Mouse (Mus musculus) midbrain, embryonic 12.5 days (tissue): ENCODE data around the gene Muc5b. TPM values are rescaled to one million over a fixed set of nuclear protein-coding genes. Genes with fewer than 3 reads are reported as not detected.
A peak's percentile ranks its signal among the peaks of the same experiment; 100 is the strongest.

Experiments
- ATAC-seq: fragments of 200-750 bp; cut with Nextera tagmentation; 2 replicates; pipeline ENCODE4 v1.8.0; 2017; ENCODE audit warnings: low read depth, moderate TSS enrichment, moderate library complexity; ENCODE audit not compliant: low FRiP score
- H3K27ac ChIP-seq: fragments of 300-500 bp; sonication (generic); replicated peaks from 2 replicates; pipeline ENCODE4 v1.5.1; 2016; ENCODE audit warnings: mild to moderate bottlenecking
- H3K27me3 ChIP-seq: fragments of 300-500 bp; sonication (generic); 2 replicates; pipeline ENCODE4 v1.6.1; 2016; ENCODE audit warnings: mild to moderate bottlenecking
- H3K36me3 ChIP-seq: fragments of 300-500 bp; sonication (generic); 2 replicates; pipeline ENCODE4 v1.6.1; 2016
- H3K4me1 ChIP-seq: fragments of 300-500 bp; sonication (generic); 2 replicates; pipeline ENCODE4 v1.6.1; 2016
- H3K4me2 ChIP-seq: fragments of 300-500 bp; sonication (generic); replicated peaks from 2 replicates; pipeline ENCODE4 v1.6.1; 2016; ENCODE audit warnings: mild to moderate bottlenecking, moderate library complexity
- H3K4me3 ChIP-seq: fragments of 300-500 bp; sonication (generic); 2 replicates; pipeline ENCODE4 v1.5.1; 2016; ENCODE audit warnings: mild to moderate bottlenecking
- H3K9ac ChIP-seq: fragments of 300-500 bp; sonication (generic); replicated peaks from 2 replicates; pipeline ENCODE4 v1.6.1; 2016; ENCODE audit warnings: mild to moderate bottlenecking, moderate library complexity
- H3K9me3 ChIP-seq: fragments of 300-500 bp; sonication (generic); 2 replicates; pipeline ENCODE4 v1.6.1; 2016; ENCODE audit warnings: mild to moderate bottlenecking
- WGBS: fragments of 180-500 bp; shearing (Covaris S2); methylation state at CpG from one replicate; pipeline ENCODE4 v1.1.7; 2016; 5-methylcytosine and 5-hydroxymethylcytosine counted together
- polyA plus RNA-seq: library from polyadenylated mRNA; unstranded; fragments of >200 nt; fragmentation: Nextera tagmentation; extraction: Ambion mirVana; gene quantifications from 2 replicates; pipeline ENCODE4 v1.2.1, GENCODE M21; 2016

Gene Muc5b
- polyA plus RNA-seq, 1 experiment from 2014 or later, result 0.04 TPM

DNA sequence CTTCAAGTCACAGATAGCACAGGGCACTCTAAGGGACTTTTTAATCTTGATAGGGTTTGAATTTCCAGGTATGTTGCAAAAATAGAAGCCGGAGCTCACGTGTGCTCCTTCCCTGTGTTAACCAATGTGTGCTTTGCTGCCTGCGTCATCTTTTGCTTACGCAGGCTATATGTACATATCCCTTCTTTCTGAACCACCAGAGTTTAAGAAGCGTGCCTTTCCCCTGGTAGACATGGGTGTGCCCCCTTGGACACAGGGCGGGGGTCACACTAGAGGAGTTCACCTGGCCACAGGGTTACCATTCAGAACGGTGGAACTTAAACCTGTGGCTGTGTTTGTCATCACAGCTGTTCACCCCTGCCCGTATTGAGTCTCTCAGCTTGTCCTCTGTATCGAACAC lies 14.5 kb upstream of the Muc5b start:
- WGBS, result 91% methylated on average over 9 of the region's 9 CpGs
- no peaks in the 10 kb centered on the region for H3K9me3 ChIP-seq
- no peak overlapping the region for H3K27ac ChIP-seq
- H3K4me2 ChIP-seq, result no peak overlapping the region
- no peak overlapping the region for H3K4me3 ChIP-seq
- no peaks in the 10 kb centered on the region for H3K27me3 ChIP-seq
- 0 out of 2 replicates have a peak, but pooled peaks cover 2% of the 10 kb centered on the region for H3K4me1 ChIP-seq
- ATAC-seq, result no peak
- no peak overlapping the region for H3K9ac ChIP-seq
- no peaks in the 10 kb centered on the region for H3K36me3 ChIP-seq

DNA sequence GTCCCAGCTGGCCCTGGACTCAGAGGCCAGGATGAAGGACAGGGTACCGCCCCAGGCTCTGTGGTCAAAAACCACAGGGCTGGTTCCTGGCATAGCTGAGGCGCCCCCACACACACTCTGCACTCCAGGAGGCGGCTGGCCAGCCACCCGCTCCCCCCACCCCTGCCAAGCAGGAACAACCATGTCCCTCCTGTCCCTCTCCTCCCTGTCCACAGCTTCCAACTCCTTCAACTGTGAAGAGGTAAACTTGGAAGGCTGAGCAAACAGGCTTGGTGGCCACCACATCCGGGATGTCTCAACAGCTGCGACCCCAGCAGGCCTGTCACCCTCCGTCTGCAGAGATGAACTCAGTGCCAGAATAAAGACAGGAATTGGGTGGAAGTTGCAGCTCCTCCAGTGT lies 2.9 kb upstream of the Muc5b start:
- no peaks in the 10 kb centered on the region for H3K27me3 ChIP-seq
- no peak for ATAC-seq
- no peak overlapping the region for H3K27ac ChIP-seq
- H3K9me3 ChIP-seq, result no peaks in the 10 kb centered on the region
- no peaks in the 10 kb centered on the region for H3K36me3 ChIP-seq
- no peak overlapping the region for H3K4me3 ChIP-seq
- H3K4me2 ChIP-seq, result no peak overlapping the region
- WGBS, result 85% methylated on average over 7 of the region's 7 CpGs
- no peak overlapping the region for H3K9ac ChIP-seq
- no peaks in the 10 kb centered on the region for H3K4me1 ChIP-seq

DNA sequence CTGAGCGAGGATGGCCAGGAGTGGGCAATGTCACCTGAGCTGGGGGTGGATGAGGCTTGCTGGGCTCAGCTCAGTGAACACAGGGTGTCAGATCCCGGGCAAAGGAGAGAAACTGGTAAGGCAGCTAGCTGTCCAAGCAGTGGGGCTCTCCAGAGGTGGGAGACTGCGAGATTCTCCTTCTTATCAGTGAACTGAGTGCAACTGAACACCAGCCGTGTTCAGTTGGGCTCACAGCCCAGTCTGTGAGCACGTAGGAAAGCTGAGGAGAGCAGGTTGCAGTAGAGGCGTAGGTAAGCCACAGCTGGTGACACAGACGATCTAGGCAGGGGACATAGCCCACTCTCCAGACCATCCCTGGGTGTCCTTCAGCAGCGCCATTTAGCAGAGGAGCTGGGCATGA lies 2.4 kb upstream of the Muc5b start:
- no peaks in the 10 kb centered on the region for H3K4me1 ChIP-seq
- 79% methylated on average over 8 of the region's 8 CpGs for WGBS

DNA sequence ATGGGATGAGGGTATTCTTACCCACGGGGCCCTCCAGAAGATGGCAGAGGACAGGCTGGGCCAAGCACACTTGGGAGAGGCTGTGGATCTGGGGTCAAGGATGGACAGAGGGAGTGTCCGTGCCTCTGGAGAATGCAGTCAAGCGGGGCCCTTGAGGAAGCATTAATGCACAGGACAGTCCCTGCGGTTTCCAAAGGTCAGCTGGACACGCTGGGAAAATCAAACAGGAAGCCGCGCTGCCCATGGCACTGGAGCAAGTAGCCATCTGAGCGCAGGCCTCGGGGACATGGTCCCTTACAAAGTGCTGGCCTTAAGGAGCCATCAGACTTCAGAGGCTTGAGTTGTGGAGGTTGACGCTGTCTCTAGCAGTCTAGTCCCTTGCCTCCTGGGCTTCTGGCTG lies 1.5 kb downstream of the Muc5b start:
- no peak overlapping the region for H3K4me2 ChIP-seq
- no peak overlapping the region for H3K9ac ChIP-seq
- 84% methylated on average over 10 of the region's 10 CpGs for WGBS
- no peaks in the 10 kb centered on the region for H3K27me3 ChIP-seq
- no peaks in the 10 kb centered on the region for H3K36me3 ChIP-seq
- ATAC-seq, result no peak
- H3K27ac ChIP-seq, result no peak overlapping the region
- H3K4me1 ChIP-seq, result no peaks in the 10 kb centered on the region
- no peaks in the 10 kb centered on the region for H3K9me3 ChIP-seq
- H3K4me3 ChIP-seq, result no peak overlapping the region

More for the DNA sequence above, 2.4 kb upstream of the Muc5b start:
- Histone ChIP-seq H3K4me2 (no peak overlapping the region), H3K27ac (no peak overlapping the region), H3K9me3 (no peaks in the 10 kb centered on the region), H3K4me3 (no peak overlapping the region), H3K9ac (no peak overlapping the region), H3K27me3 (no peaks in the 10 kb centered on the region), H3K36me3 (no peaks in the 10 kb centered on the region)
- ATAC-seq, result no peak

DNA sequence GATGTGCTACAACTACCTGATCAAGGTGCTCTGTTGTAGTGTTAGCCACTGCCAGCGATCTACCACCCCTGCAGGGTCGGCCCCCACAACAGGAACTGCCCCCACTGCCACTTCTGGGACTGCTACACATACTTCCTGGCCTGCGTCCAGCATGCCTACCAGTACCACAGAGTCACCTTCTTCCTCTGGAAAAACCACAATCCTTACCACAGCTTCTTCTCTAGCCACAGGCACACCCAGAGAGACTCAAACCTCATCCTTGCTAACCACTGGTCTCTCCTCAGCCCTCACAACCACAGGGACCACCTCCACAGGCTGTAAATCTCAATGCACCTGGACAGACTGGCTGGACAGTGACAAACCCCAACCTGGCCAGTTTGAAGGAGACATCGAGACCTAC lies 22.2 kb downstream of the Muc5b start:
- Histone ChIP-seq H3K4me1 (no peaks in the 10 kb centered on the region), H3K27ac (no peak overlapping the region), H3K36me3 (no peaks in the 10 kb centered on the region), H3K27me3 (no peaks in the 10 kb centered on the region), H3K4me3 (no peak overlapping the region), H3K4me2 (no peak overlapping the region), H3K9me3 (no peaks in the 10 kb centered on the region), H3K9ac (no peak overlapping the region)
- 85% methylated on average over 4 of the region's 4 CpGs for WGBS
- ATAC-seq, result no peak

DNA sequence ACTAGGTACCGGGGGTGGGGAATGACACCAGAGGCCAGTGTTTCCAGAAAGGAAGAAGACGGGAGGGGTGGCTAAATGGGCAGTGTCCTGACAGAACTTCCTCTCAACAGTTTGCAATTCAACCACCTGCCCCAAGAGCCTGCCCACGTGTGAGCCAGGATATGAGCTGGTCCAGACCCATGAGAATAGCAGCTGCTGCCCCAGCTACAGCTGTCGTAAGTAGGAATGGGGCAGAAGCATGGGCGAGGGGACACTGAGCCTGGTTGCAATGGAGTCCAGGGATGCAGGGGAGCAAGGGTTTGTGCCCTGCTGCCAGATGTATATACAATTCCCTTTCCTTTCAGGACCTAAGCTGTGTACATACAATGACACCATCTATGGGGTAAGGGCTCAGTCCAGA lies 30.8 kb downstream of the Muc5b start:
- H3K36me3 ChIP-seq, result peaks cover 26% of the 10 kb centered on the region
- WGBS, result 81% methylated on average over 5 of the region's 5 CpGs
- H3K9me3 ChIP-seq, result no peaks in the 10 kb centered on the region
- no peaks in the 10 kb centered on the region for H3K4me1 ChIP-seq
- H3K27ac ChIP-seq, result no peak overlapping the region
- H3K4me3 ChIP-seq, result no peak overlapping the region
- H3K27me3 ChIP-seq, result no peaks in the 10 kb centered on the region
- no peak overlapping the region for H3K9ac ChIP-seq
- H3K4me2 ChIP-seq, result no peak overlapping the region
- no peak for ATAC-seq

DNA sequence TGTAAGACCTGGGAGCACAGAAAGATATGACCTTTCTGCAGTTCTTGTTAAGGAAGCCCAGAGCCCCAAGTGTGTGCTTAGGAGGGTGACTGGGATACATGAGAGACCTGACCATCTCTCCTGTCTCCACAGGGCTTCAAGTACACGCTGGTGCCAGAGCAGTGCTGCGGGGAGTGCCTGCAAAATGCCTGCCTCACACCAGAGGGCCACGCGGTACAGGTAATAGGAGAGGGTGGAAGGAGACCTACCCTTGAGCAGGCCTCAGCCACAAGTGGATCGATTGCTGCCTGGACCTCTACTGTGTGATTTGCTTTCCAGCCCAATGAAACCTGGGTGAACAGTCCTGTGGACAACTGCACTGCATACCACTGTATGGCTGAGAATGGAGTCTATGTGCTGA lies 31.7 kb downstream of the Muc5b start:
- Histone ChIP-seq H3K4me3 (no peak overlapping the region), H3K9ac (no peak overlapping the region), H3K27me3 (no peaks in the 10 kb centered on the region), H3K4me2 (no peak overlapping the region), H3K9me3 (no peaks in the 10 kb centered on the region), H3K4me1 (no peaks in the 10 kb centered on the region), H3K27ac (no peak overlapping the region), H3K36me3 (peaks cover 29% of the 10 kb centered on the region)
- no peak for ATAC-seq
- 85% methylated on average over 5 of the region's 5 CpGs for WGBS

DNA sequence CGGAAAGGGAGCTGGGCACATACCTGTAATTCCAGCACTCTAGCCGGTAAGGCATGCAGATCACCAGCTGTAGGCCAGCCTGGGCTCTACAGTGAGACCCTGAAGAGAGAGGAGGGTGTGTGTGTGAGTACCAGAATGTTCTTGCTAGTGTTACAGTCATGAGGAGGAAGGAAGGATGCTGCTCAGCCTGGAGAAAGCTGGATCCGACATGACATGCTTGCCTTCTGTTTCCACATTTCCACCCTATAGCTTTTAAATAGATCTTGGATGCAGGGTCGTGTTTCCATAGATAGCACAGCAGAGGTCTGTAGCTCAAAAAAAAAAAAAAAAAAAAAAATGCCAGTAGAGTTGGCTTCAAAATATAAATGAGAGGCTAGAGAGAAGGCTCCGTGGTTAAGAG lies 36.0 kb downstream of the Muc5b start:
- no peak overlapping the region for H3K4me2 ChIP-seq
- no peak for ATAC-seq
- no peak overlapping the region for H3K4me3 ChIP-seq
- WGBS, result 91% methylated on average over 5 of the region's 5 CpGs
- no peaks in the 10 kb centered on the region for H3K4me1 ChIP-seq
- no peaks in the 10 kb centered on the region for H3K27me3 ChIP-seq
- H3K27ac ChIP-seq, result no peak overlapping the region
- H3K9ac ChIP-seq, result no peak overlapping the region
- peaks cover 47% of the 10 kb centered on the region for H3K36me3 ChIP-seq
- no peaks in the 10 kb centered on the region for H3K9me3 ChIP-seq

DNA sequence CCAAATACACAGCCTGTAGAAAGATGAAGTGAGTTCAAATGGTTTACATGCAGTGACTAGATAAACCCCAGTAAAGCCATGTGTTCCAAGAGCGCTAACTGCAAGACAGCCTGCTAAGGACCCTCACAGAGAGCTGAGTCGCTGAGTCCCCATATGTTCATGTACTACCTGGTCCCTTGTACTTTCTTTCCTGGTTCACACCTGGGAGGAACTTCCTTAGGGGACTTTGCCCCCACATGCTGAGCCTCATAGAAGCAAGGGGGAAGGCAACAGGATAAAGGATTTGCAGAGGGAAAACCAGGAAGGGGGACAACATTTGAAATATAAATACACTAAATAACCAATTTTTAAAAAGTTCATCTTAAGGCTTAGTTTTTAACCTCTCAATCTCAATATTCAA lies 39.9 kb downstream of the Muc5b start:
- ATAC-seq, result no peak
- Histone ChIP-seq H3K27me3 (no peaks in the 10 kb centered on the region), H3K4me1 (no peaks in the 10 kb centered on the region), H3K9me3 (no peaks in the 10 kb centered on the region), H3K36me3 (peaks cover 65% of the 10 kb centered on the region), H3K4me2 (no peak overlapping the region), H3K9ac (no peak overlapping the region), H3K4me3 (no peak overlapping the region), H3K27ac (no peak overlapping the region)
- WGBS, result 91% methylated on average over 2 of the region's 2 CpGs

DNA sequence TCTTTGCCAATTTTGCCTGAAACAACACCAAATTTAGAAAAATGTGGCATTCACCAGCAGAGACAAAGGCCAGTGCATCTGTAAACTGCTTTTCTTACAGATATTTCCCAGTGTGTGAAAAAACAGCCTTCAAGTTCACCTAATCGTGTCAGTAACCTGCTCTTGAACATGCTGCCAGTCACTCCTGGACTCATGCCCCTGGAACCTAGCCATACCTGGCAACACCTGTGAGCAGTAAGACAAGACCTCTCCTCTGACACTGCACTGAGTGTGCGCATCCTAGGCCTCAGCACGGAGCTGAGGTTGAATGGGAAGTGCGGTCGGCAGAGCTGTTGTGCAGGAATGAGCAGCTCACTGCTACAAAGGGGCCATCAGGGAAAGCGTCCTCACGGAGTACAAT lies 53.3 kb downstream of the Muc5b start:
- no peaks in the 10 kb centered on the region for H3K9me3 ChIP-seq
- no peaks in the 10 kb centered on the region for H3K27me3 ChIP-seq
- H3K4me1 ChIP-seq, result no peaks in the 10 kb centered on the region
- no peak overlapping the region for H3K9ac ChIP-seq
- no peak for ATAC-seq
- WGBS, result 95% methylated on average over 7 of the region's 7 CpGs
- peaks cover 62% of the 10 kb centered on the region for H3K36me3 ChIP-seq
- no peak overlapping the region for H3K4me3 ChIP-seq
- H3K4me2 ChIP-seq, result no peak overlapping the region
- no peak overlapping the region for H3K27ac ChIP-seq

DNA sequence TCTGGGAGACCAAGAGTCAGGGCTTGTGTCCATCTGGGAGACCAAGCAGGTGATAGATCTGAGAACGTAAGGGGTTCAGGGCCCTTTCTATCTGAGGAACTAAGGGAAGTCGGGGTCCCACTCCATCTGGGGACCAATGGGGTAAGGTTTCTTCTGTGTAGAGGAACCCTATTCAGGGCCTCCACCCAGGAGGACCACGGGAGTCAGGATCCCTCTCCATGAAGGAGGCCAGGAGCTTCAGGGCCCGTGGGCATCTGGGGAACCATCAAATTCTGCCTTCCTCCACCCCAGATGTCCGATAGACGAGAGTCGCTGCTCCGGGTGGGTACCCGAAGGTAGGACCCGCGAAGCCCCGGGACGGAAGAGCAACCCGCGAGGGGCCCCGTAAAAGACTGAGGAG lies 63.0 kb downstream of the Muc5b start:
- H3K4me3 ChIP-seq, result peak overlapping the region; percentile 87
- H3K9me3 ChIP-seq, result no peaks in the 10 kb centered on the region
- no peaks in the 10 kb centered on the region for H3K36me3 ChIP-seq
- peak overlapping the region; percentile 86 for H3K4me2 ChIP-seq
- H3K27me3 ChIP-seq, result peaks cover 23% of the 10 kb centered on the region
- H3K4me1 ChIP-seq, result peaks cover 28% of the 10 kb centered on the region
- peak overlapping the region; percentile 92 for H3K9ac ChIP-seq
- WGBS, result 1% methylated on average over 16 of the region's 16 CpGs
- H3K27ac ChIP-seq, result peak overlapping the region; percentile 78
- peak; percentile 57; the same call in 1 of the 2 replicates for ATAC-seq

DNA sequence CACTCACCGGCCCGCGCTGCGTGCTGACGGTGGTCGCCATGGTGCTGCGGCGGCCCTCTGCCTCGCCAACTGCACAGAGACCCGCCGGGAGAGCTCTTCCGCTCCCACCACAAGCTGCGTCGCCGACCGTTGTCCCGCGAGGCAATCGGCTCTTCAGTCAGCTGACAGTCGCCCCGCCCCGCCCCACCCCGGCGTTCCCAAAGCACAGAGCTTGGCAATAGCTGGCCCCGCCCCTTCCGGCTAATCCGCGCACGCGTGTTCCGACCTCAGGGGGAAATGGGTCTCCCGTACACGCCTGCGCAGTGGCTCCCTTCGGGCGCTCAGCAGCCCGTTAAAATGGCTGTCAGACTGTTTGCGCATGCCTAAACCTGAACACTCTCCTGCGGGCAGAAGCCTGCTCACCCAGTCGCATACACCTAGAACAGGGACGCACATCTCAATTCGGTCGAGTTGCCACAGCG lies 63.4 kb downstream of the Muc5b start:
- Histone ChIP-seq H3K27me3 (peaks cover 23% of the 10 kb centered on the region), H3K4me1 (peaks cover 28% of the 10 kb centered on the region), H3K36me3 (no peaks in the 10 kb centered on the region), H3K27ac (peak overlapping the region; percentile 78), H3K9me3 (no peaks in the 10 kb centered on the region), H3K4me3 (peak overlapping the region; percentile 87), H3K9ac (peak overlapping the region; percentile 92), H3K4me2 (peak overlapping the region; percentile 86)
- under 1% methylated on average over 44 of the region's 44 CpGs for WGBS
- ATAC-seq, result peak; percentile 94

DNA sequence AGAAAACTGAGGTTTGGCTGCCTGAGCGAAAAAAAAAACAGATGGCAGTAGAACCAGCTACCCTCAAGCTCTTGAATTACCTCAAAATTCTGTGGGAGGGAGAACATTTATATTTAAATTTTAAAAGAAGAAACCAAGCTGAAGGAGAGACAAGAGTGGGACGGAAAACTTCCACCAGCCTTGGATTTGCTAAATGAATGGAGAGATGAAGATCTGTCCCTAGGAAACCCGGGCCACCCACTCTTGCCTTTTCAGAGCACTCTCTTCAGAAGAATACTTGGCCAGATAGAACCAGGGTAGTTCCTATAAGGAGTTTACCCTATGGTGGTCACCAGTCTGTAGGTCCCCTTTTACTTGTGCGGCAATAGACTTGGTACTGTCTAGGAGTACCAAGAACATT lies 63.9 kb downstream of the Muc5b start:
- Histone ChIP-seq H3K4me2 (peak overlapping the region; percentile 86), H3K4me3 (peak overlapping the region; percentile 87), H3K27me3 (peaks cover 23% of the 10 kb centered on the region), H3K36me3 (no peaks in the 10 kb centered on the region), H3K4me1 (peaks cover 28% of the 10 kb centered on the region), H3K9ac (peak overlapping the region; percentile 61), H3K9me3 (no peaks in the 10 kb centered on the region), H3K27ac (peak overlapping the region; percentile 64)
- WGBS, result 66% methylated on average over 4 of the region's 4 CpGs
- ATAC-seq, result no peak
